Mouse (Mus musculus) CD4-positive helper T cell, adult 2 months (primary cell): ENCODE data around the gene Adgrl1.
"Not testable (repeated sequence)": the region's sequence is repeated elsewhere in the genome, so short reads cannot be mapped to it uniquely, and the experiment has no call there.

Experiments used
- DNase-seq: peaks from one replicate; pipeline ENCODE4 v3.0.0-alpha.2; 2012; ENCODE audit warnings: low read depth, missing footprints, low spot score

Gene Adgrl1

DNA sequence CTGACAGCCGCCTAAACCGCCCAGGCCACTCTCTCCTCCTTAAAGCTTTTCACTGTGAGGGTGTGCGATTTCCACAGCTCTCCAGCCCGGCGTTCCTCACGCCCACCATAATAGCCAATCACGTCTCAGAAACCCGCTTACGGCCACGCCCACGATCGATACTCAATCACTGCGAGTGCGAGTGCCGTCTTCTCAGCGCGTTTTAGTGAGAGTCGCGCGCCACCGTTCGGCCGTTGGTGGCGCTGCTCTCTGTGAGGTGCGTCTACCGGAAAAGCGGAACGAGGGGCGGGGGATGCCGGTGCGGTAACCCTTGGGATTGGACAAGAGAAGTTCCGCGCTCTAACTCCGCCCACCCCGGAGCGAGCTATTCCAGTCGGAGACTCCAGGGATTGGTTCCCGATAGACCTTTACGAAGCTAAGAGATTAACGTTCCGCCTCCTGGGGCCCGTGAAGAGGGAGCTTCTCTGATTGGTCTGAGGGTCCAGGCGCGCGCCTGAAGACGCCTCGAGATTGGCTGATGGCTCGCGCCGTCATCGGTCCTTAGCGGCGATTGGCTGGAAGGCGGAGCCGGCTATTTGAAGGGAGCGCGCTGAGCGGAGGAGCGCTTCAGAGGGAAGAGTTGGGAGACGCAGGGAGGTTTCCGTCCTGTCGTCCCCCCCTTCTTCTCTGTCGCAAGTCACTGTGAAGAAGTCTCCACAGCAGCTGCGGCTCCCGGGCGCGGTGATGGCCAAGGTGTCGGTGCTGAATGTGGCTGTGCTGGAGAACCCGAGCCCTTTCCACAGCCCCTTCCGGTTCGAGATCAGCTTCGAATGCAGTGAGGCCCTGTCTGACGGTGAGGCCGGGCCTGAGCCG is 55.4 kb downstream of the Adgrl1 start, which contains the start of the genes Gm10644 and Asf1b:
Gene Gm10644 (minus strand): TSS at position 100 of the 852 bp plus-strand sequence.
Gene Asf1b (plus strand): TSS at position 402 of the 852 bp plus-strand sequence.
- peak; percentile 100 for DNase-seq

DNA sequence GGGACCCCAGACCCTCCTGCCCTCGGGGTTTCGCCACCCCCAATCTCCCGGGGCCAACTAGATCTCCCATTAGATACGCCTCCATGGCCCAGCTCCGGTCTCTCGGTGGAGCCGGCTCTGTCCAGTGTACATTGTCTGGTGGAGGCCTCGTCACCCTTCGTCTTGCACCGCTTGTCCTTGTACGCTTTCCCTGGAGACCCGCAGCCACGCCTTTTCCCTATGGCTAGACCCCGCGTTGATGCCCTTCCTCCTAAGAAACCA is 56.0 kb downstream of the Adgrl1 start:
- DNase-seq: no peak

DNA sequence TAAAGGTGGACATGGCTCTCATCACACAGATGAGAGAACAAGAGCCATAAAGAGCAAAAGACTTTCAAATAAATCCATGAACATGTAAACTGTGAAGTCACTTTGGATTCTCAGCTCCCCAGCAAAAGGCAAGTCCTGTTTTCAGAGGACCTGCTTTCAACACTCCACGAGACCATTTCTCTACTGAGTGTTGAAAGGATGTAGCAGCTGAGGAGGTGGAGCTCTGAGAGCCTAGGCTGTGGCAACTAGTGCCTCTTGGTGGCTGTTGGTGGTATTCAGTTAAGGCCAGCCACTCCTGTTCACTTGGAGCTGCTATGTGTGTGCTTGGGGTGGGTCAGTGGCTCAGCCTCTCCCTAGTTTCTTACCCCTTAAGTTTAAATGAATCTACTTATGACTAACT is 56.9 kb downstream of the Adgrl1 start:
- peak; percentile 60 for DNase-seq

- DNase-seq: no peak
Measured at GRCm38 (mm10) chr8:83964015-83964765, 64.3 kb downstream of the Adgrl1 start.

- DNase-seq: no peak
Measured at GRCm38 (mm10) chr8:83967701-83968100, 67.8 kb downstream of the Adgrl1 start.

DNA sequence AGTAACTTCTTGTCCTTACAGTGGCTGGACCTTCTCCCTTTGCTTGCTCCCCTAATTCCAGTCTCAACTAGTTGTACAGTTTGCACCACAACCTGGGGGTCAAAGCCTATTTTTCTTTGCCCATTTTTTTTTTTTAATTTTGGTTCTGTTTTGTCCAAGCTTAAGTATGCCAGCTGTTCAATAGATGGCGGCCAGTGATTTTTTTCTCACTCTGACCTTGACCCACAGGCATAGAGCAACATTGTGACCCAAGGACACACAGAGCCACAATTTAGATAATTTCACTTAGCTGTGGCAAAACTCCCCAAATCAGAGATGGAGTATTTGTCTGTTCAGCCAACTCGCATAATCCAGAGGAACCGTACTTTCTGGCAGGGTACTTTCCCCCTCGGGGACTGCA is 71.2 kb downstream of the Adgrl1 start:
- DNase-seq: no peak

DNA sequence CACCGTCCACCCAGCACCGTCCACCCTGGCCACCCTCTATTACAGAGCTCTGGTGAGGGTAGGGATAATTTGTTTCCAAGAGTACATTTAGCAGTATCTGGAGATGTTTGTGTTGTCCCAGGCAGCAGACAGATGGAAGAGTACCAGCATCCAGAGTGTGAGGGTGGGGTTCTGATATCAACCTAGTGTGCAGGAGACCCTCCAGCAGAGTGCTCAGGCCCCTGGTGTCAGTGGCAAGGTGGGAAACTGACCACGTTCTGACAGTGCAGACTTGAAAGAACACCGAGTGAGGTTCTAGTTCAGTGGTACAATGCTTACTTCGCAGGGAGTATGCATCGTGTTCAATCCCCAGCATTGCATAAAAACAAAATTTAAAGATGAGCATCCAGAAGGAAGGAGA is 71.8 kb downstream of the Adgrl1 start:
- DNase-seq: no peak

GRCm38 (mm10) chr8:83972150-83973120 is 72.5 kb downstream of the Adgrl1 start, which contains the start of gene Prkaca:
Gene Prkaca, plus strand, starts transcription at chr8:83972993.
- DNase-seq: peak; percentile 99

DNA sequence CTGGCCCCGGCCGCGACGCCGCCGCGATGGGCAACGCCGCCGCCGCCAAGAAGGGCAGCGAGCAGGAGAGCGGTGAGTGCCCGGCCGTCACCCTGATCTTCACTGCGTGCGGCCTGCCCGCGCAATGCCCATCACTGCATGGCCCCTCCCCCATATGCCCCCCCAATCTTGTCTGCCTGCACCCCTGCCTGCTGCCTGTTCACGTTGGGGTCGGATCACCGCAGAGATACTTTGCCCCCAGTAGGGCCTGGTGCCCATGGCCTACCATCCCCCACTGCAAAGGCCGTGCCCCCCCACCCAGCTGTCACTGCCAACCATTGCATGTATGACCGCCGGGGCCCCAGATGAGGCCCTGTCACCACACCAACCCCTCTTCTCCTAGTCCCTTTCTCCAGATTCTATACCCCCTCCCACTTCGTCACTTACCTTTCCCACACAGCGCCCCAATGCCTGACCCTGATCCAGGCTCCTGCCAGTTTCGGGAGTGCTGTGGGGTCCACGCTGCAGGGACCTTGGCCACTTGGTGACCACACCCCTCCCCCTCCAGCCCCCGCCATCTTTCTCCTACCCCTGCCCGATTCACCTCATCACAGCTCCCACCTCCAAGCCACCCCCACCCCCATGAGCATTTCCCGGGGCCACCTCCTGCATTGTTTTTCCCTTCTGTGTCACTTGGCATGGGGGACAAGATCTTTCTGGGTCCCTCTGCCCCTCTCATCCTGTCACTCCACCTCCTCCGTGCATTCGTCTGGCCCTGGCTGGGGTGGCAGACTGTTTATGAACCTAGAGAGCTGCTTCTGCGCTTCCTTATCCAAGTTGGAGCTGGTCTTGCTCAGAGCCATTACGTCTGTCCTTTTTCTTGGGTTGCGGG is 73.5 kb downstream of the Adgrl1 start:
- no peak for DNase-seq

GRCm38 (mm10) chr8:83974521-83974920 is 74.6 kb downstream of the Adgrl1 start:
- DNase-seq: no peak

DNA sequence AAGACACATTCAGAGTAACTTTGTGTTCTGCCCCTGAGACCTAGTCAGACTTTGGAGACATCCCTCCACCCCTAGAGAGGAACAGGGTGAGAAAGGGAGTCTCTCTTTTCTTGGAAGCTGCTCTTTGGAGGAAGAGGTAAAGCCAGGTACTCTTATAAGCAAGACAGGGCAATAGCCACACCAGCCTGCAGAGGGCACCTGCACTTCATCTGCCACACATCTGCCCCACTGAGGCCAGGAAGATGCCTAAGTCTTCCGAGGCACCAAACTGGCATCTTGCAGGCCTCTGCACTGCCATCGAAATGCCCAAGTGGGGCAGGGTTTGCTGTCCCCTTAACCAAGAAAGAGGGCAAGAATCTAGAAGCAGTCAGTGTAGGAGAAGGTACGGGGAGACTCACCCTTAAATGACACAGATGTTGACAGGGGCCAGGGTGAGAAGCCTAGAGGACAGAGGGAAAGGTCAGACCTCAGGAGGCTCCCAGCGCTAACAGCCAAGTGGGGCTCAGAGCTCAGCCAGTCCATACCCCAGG is 76.3 kb downstream of the Adgrl1 start:
- DNase-seq: peak; percentile 62

DNA sequence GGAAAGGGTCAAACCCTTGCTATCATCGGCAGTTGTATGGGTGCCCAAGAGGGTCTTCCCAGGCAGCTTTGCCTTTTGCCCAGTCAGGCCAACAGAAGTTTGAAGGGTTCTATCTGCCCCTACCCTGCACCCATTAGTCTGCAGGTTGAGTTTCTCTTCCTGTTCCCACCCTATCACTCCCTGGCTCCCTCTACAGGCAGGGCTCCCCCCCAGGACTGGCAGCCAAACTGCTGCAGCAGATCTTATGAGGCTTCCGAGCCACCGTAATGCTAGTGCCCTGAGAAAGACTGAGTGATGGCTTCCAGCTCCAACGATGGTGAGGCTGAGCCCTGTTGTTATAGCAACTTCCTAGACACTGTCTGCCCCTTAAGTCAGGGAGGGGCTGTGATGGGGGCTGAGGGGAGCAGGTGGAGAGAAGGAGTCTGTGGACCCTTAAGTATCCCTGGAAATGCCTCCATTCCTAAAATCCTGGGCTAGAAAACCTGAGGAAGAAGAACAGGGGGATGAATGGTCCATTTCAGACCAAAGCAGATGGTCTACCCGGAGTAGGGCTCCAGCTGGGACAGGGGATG is 77.0 kb downstream of the Adgrl1 start:
- peak; percentile 24 for DNase-seq

DNA sequence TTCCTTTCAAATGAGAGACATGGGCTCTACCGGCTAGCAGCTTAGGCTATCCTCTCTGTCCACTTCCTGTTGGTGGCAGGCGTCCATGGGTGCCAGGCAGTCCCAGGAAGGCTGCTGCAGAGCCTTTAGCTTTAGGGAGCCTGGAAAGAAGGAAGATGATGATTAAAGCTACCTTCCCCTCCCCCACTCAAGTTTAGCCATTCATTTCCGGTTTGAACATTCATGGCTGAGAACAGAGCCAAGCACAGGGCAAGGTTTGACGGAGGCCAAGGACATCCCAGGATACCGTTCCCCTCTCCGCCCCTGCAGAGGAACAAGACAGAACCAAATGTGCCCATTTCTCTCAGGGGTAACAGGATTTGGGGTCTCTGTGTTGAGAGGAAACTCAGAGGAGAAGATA is 77.7 kb downstream of the Adgrl1 start:
- no peak for DNase-seq

GRCm38 (mm10) chr8:83978200-83978599 is 78.3 kb downstream of the Adgrl1 start:
- DNase-seq: no peak

- DNase-seq: no peak
Measured at GRCm38 (mm10) chr8:83980250-83980649, 80.3 kb downstream of the Adgrl1 start.

DNA sequence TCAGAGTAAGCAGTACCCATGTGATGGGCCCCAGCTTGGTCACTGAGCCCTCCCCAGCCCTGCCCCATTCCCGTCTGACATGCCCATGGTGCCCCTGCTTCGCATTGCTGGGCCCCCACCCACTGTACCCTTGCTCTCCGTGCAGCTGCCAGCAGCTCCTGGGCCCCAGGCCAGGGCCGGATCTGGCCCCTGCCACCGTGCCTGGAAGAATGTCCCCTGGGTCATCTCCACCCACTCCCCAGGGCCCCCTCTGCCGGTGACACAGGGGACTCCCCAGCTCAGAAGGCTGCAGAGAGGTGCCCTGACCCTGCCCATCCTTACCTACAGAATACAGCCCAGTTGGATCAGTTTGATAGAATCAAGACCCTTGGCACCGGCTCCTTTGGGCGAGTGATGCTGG is 80.9 kb downstream of the Adgrl1 start:
- DNase-seq: no peak

- DNase-seq: no peak
Measured at GRCm38 (mm10) chr8:83981533-83981932, 81.6 kb downstream of the Adgrl1 start.

GRCm38 (mm10) chr8:83982449-83982848 is 82.5 kb downstream of the Adgrl1 start:
- no peak for DNase-seq

- not testable (repeated sequence) for DNase-seq
Measured at GRCm38 (mm10) chr8:83983222-83983621, 83.3 kb downstream of the Adgrl1 start.

DNA sequence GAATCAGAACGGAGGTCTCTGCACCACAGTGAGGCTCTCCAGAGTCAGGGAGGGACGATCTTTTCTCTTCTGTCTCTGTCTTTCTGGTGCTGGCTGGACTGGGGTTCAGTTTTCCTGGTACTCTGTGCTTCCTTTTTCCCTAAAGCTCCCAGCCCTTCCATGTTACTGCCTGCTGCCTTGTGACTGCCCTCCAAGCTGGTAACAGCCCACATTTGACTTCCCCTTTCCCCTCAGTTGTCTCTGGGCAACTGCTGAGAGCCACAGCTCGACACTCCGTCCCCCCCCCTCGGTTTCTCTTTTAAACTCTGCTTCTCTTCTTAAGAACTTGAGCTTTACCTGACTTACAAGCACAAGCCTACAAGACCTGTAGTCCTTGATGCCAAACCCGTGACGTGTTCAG is 89.3 kb downstream of the Adgrl1 start:
- no peak for DNase-seq
